In genomic region chr15:89175411-89176155, GRCm38 (mm10) we compare ENCODE assay signal across 14 mouse cellular contexts. TPM values are rescaled to one million over a fixed set of nuclear protein-coding genes. Genes with fewer than 3 reads are reported as not detected.
DNase-seq lines count a peak whose midpoint lies in the region; ATAC-seq and TF ChIP-seq lines count a peak whose summit lies in the region.
"Had no signal": no experiment of that assay in that cellular context is flagged by ENCODE, and none has a peak within 500 bp of the region (broad histone marks: within the 10 kb centered on the region; RNA-seq: fewer than 3 reads in every experiment).

No protein-coding gene starts in this region.

- no peak overlapping the region for H3K9ac ChIP-seq in kidney, postnatal 0 days (ENCODE audit: low read depth, low read length)
- H3K9ac ChIP-seq in ES-Bruce4 (ENCODE audit: low read depth, poor library complexity, severe bottlenecking): no peak overlapping the region
- peak overlapping the region; percentile 83; the same call in 1 of the 2 replicates for H3K9ac ChIP-seq in intestine, embryonic 16.5 days (ENCODE audit: low read depth, low read length)
- H3K9ac ChIP-seq: neural tube, embryonic 12.5 days had no signal

- 73% methylated on average over 13 of the region's 13 CpGs for WGBS in kidney, postnatal 0 days
- WGBS in intestine, embryonic 16.5 days: 64% methylated on average over 13 of the region's 13 CpGs

- peak overlapping the region; percentile 62 for H3K27ac ChIP-seq in kidney, postnatal 0 days
- H3K27ac ChIP-seq in ES-Bruce4 (ENCODE audit: insufficient read depth, low read length): 0 out of 2 replicates have a peak overlapping the region, but pooled peaks have one; percentile 4
- peak overlapping the region; percentile 34 for H3K27ac ChIP-seq in intestine, embryonic 16.5 days (ENCODE audit: low read length)
- H3K27ac ChIP-seq: neural tube, embryonic 12.5 days had no signal

- ATAC-seq in kidney, postnatal 0 days (replicated peaks; ENCODE audit: low FRiP score, low read depth): no peak
- no peak for ATAC-seq in intestine, embryonic 16.5 days

- H3K27me3 ChIP-seq in kidney, postnatal 0 days (ENCODE audit: insufficient read depth, low read length): no peaks in the 10 kb centered on the region
- H3K27me3 ChIP-seq in ES-Bruce4 (ENCODE audit: control insufficient read depth, insufficient read depth, low read length, poor library complexity, severe bottlenecking): no peaks in the 10 kb centered on the region
- H3K27me3 ChIP-seq in intestine, embryonic 16.5 days (replicated peaks; ENCODE audit: control insufficient read depth, insufficient read depth, low read length): no peaks in the 10 kb centered on the region

- H3K4me2 ChIP-seq in kidney, postnatal 0 days (ENCODE audit: low read length): 0 out of 2 replicates have a peak overlapping the region, but pooled peaks have one; percentile 7
- no peak overlapping the region for H3K4me2 ChIP-seq in intestine, embryonic 16.5 days (ENCODE audit: low read depth, low read length)

- no peak for TF ChIP-seq POLR2A in ES-Bruce4 (IDR thresholded peaks at IDR 0.05; ENCODE audit: insufficient read depth, low read length)

- TF ChIP-seq EP300 in ES-Bruce4 (IDR thresholded peaks at IDR 0.05; ENCODE audit: insufficient read depth, low read depth, low read length): no peak

- peak; percentile 57 for DNase-seq in cerebellum, adult 9-11 months
- no peak for DNase-seq in cerebellum, adult 11 months
- no peak for DNase-seq in kidney, postnatal 0 days (ENCODE audit: low spot score)
- DNase-seq in kidney, postnatal 10 days: no peak
- no peak for DNase-seq in ovary, postnatal 10 days (ENCODE audit: low spot score)
- no peak for DNase-seq in right cerebral cortex, postnatal 36 days (ENCODE audit: low spot score in 2 of 2)
- DNase-seq: adrenal gland, adult 2 months; gastrocnemius, adult 2 months; heart, postnatal 36 days; kidney, postnatal 4 days; thymus, adult 2 months had no signal

- no peak overlapping the region for H3K4me3 ChIP-seq in kidney, postnatal 0 days (replicated peaks; ENCODE audit: low read depth, low read length)
- H3K4me3 ChIP-seq in ES-Bruce4 (ENCODE audit: low read depth, low read length): no peak overlapping the region
- H3K4me3 ChIP-seq in intestine, embryonic 16.5 days (ENCODE audit: low read length): no peak overlapping the region
- H3K4me3 ChIP-seq: gastrocnemius, adult 2 months; neural tube, embryonic 12.5 days had no signal

- peaks cover 68% of the 10 kb centered on the region for H3K4me1 ChIP-seq in kidney, postnatal 0 days (replicated peaks; ENCODE audit: insufficient read depth, low read length)
- peaks cover 14% of the 10 kb centered on the region for H3K4me1 ChIP-seq in ES-Bruce4 (ENCODE audit: control insufficient read depth, insufficient read depth, low read length)
- peaks cover 78% of the 10 kb centered on the region for H3K4me1 ChIP-seq in intestine, embryonic 16.5 days (ENCODE audit: control insufficient read depth, insufficient read depth, low read length)

- H3K9me3 ChIP-seq in kidney, postnatal 0 days (replicated peaks; ENCODE audit: low read length): no peaks in the 10 kb centered on the region
- no peaks in the 10 kb centered on the region for H3K9me3 ChIP-seq in ES-Bruce4 (replicated peaks; ENCODE audit: control insufficient read depth, insufficient read depth, low read length, poor library complexity, severe bottlenecking)
- H3K9me3 ChIP-seq in intestine, embryonic 16.5 days (ENCODE audit: control insufficient read depth, low read length): no peaks in the 10 kb centered on the region
- H3K9me3 ChIP-seq: neural tube, embryonic 12.5 days had no signal

- TF ChIP-seq CTCF in kidney, postnatal 0 days (IDR thresholded peaks at IDR 0.05; ENCODE audit: low read depth): no peak
- no peak for TF ChIP-seq CTCF in ES-Bruce4 (IDR thresholded peaks at IDR 0.05; ENCODE audit: low read depth, low read length)

- H3K36me3 ChIP-seq in kidney, postnatal 0 days (ENCODE audit: insufficient read depth, low read length): no peaks in the 10 kb centered on the region
- H3K36me3 ChIP-seq in ES-Bruce4 (ENCODE audit: control insufficient read depth, insufficient read depth, low read length, poor library complexity, severe bottlenecking): no peaks in the 10 kb centered on the region
- no peaks in the 10 kb centered on the region for H3K36me3 ChIP-seq in intestine, embryonic 16.5 days (ENCODE audit: control insufficient read depth, insufficient read depth, low read length)

RNA-seq across cellular contexts. Expression of gene Plxnb2, which starts 5.0 kb away (rescaled TPM):
- polyA plus RNA-seq in kidney, postnatal 0 days (2015; fragmentation: Nextera tagmentation; extraction: Ambion mirVana): 126 and 130 TPM in 2 replicates
- polyA plus RNA-seq in ES-Bruce4 (2011; ENCODE audit: insufficient read depth, insufficient read length, low read depth, missing spikeins): 86.1 and 96.7 TPM in 2 replicates
- 98.5 and 104 TPM in 2 replicates for polyA plus RNA-seq in intestine, embryonic 16.5 days (2015; fragmentation: Nextera tagmentation; extraction: Ambion mirVana)

RNA-seq across cellular contexts. Expression of gene Dennd6b, which starts 20.7 kb away (rescaled TPM):
- 10.4 and 11.7 TPM in 2 replicates for polyA plus RNA-seq in kidney, postnatal 0 days (2015; fragmentation: Nextera tagmentation; extraction: Ambion mirVana)
- 9.1 and 10.0 TPM in 2 replicates for polyA plus RNA-seq in ES-Bruce4 (2011; ENCODE audit: insufficient read depth, insufficient read length, low read depth, missing spikeins)
- polyA plus RNA-seq in intestine, embryonic 16.5 days (2015; fragmentation: Nextera tagmentation; extraction: Ambion mirVana): 10.9 and 13.0 TPM in 2 replicates

RNA-seq across cellular contexts. Expression of gene Mapk11, which starts 26.2 kb away (rescaled TPM):
- polyA plus RNA-seq in kidney, postnatal 0 days (2015; fragmentation: Nextera tagmentation; extraction: Ambion mirVana): 7.5 and 9.3 TPM in 2 replicates
- 9.1 and 9.3 TPM in 2 replicates for polyA plus RNA-seq in ES-Bruce4 (2011; ENCODE audit: insufficient read depth, insufficient read length, low read depth, missing spikeins)
- polyA plus RNA-seq in intestine, embryonic 16.5 days (2015; fragmentation: Nextera tagmentation; extraction: Ambion mirVana): 4.7 and 5.0 TPM in 2 replicates

RNA-seq across cellular contexts. Expression of gene Mapk12, which starts 35.1 kb away (rescaled TPM):
- polyA plus RNA-seq in kidney, postnatal 0 days (2015; fragmentation: Nextera tagmentation; extraction: Ambion mirVana): 12.3 and 13.5 TPM in 2 replicates
- 33.2 and 38.2 TPM in 2 replicates for polyA plus RNA-seq in ES-Bruce4 (2011; ENCODE audit: insufficient read depth, insufficient read length, low read depth, missing spikeins)
- polyA plus RNA-seq in intestine, embryonic 16.5 days (2015; fragmentation: Nextera tagmentation; extraction: Ambion mirVana): 2.7 and 3.1 TPM in 2 replicates

RNA-seq across cellular contexts. Expression of gene Ppp6r2, which starts 35.8 kb away (rescaled TPM):
- 25.9 and 26.8 TPM in 2 replicates for polyA plus RNA-seq in kidney, postnatal 0 days (2015; fragmentation: Nextera tagmentation; extraction: Ambion mirVana)
- polyA plus RNA-seq in ES-Bruce4 (2011; ENCODE audit: insufficient read depth, insufficient read length, low read depth, missing spikeins): 13.3 and 14.3 TPM in 2 replicates
- polyA plus RNA-seq in intestine, embryonic 16.5 days (2015; fragmentation: Nextera tagmentation; extraction: Ambion mirVana): 18.0 and 20.1 TPM in 2 replicates

Comparison
In these comparisons a context has a peak if more than half of its experiments do, and no peak if none do; other contexts are left out.
1. H3K27ac ChIP-seq: peak in every context shown above with its lines; median percentile 62 in kidney, postnatal 0 days; 34 in intestine, embryonic 16.5 days; 4 in ES-Bruce4.